Mouse (Mus musculus) adrenal gland, adult 18-20 months (tissue): ENCODE measurements around the gene Taf12. TPM values are rescaled to one million over a fixed set of nuclear protein-coding genes. Genes with fewer than 3 reads are reported as not detected.
A peak's percentile ranks its signal among the peaks of the same experiment; 100 is the strongest.

Source experiments
- DNase-seq, 2 experiments: peaks; one replicate each; pipeline ENCODE4 v3.0.0; 2021 to 2022; ENCODE audit warnings: low spot score in 2 of 2
- total RNA-seq, 2 experiments: library from RNA; stranded (reverse); gene quantifications; 1 replicate in 1 of 2; 2 replicates in 1 of 2; pipeline ENCODE4 v1.2.3; 2021

Gene Taf12
- total RNA-seq, 2 experiments from 2014 or later: 30.7 to 37.8 TPM

- no peak for DNase-seq
Observed at GRCm38 (mm10) chr4:132309140-132309848, 35.1 kb downstream of the Taf12 start.

- DNase-seq: peak in 1 of 2 experiments; percentile 34
Observed at GRCm38 (mm10) chr4:132309849-132310472, 35.8 kb downstream of the Taf12 start.

DNA sequence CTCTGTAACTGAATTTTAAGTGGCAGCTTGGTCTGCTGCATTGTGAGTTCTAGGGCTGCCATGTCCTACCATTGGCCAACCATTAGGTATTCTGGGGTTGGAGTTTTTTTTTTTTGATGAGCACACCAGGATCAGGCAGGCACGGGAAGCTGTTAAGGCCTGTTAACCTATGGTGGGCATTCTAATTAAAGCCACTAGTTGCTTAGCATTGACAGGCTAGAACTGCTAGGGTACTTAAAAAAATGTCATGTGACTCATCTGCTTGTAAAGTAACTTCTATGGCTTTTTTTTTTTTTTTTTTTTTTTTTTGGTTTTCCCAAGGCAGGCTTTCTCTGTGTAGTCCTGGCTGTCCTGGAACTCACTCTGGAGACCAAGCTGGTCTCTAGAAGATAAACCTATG lies 37.0 kb downstream of the Taf12 start:
- DNase-seq: no peak

DNA sequence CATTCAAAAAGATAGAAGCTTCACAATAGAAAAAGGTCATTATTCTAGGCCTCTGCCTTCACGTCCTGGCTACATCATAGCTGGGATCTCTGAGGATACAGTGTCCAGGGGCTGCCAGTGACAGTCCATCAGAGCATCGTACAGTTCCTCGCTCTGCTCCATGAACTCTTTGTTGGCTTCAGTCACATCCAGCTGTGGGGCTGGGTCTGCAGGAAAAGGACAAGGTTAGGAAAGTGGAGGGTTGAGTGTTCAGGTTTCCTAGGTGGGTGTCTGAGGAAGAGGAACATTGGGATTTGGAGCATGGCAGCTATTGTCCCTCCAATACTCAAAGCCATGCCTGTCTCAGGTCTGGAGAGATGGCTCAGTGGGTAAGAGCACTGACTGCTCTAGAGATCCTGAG lies 37.6 kb downstream of the Taf12 start:
- no peak for DNase-seq

- no peak for DNase-seq
Observed at GRCm38 (mm10) chr4:132312627-132313026, 38.5 kb downstream of the Taf12 start.

DNA sequence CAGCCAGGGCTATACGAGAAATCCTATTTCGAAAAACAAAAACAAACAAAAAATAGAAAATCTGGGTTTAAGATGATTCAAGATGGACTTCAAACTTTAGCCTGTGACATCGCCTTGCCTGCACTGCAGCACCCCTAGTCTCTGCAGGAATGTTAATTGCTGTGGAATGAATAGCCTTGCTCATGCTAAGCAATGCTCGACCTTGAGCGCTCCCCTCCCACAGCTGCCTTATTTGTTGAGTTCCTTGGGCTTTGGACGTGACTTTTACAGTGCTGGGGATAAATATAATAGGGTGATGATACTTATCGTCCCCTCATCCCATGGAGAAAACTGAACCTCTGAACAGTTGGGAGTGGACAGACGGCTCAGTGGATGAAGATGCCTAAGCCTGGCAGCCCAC lies 41.5 kb downstream of the Taf12 start:
- DNase-seq: no peak

- no peak for DNase-seq
Observed at GRCm38 (mm10) chr4:132326481-132326880, 52.3 kb downstream of the Taf12 start.

- no peak for DNase-seq
Observed at GRCm38 (mm10) chr4:132328391-132328982, 54.3 kb downstream of the Taf12 start.

DNA sequence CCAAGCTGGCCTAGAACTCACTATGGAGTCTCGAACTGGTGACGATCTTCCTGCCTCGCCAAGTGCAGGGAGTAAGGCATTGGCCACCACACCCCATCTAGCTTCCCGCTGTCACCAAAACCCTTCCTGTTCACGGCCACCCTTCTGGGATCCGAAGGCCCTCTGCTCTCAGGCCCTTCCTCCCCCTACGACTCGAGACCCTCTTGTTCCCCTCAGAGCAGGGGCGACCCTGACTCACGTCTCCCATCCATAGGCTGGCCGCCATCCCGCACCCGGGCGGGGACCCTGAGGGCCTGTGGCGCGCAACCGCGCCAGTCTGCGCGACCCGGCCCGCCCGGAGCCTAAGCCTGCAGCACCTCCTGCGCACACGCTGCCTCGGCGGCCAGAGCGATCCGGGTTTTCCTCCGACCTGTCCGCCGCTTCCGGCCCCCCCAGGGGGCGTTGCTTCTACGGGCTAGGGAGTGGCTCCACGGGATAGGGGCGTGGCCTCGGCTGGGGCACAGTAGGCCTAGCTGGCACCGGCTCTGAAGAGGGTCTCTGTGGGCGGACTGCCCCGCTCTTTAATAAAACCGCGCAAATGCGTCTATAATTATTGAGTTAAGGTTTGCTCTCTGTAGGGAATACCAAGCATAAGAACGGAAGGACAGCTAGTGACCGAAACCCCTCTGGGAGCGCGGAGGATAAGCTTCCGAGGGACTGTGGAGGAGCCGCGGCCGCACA lies 55.1 kb downstream of the Taf12 start, which contains the start of gene Trnau1ap:
TSS of gene Trnau1ap (minus strand) at position 424 of the 720 bp plus-strand sequence.
- peak; percentile 83 to 87 for DNase-seq

DNA sequence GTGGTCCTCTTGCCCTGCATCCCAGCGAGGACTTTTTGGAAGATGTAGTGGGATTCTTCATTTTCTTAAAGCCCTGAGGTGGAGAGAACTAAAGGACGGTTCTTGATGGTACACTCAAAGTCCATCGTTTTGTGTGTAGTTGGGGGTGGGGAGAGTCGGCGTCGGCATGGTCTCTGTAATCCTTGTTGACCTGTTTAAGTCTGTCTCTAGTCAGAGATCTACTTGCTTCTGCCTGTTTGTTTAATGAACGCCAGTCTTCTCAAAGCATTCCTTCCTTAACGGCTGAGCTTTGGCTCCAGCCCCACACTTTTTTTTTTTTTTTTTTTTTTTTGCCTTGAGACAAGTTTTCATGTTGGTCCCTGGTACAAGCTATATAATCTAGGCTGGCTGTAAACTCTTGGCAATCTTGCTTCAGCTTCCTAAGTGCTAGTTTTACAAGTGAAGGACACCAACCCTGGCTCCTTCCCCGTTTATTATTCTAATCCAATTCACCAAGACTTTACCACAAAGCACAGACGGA lies 55.7 kb downstream of the Taf12 start:
- no peak for DNase-seq

GRCm38 (mm10) chr4:132331960-132332359 lies 57.8 kb downstream of the Taf12 start:
- DNase-seq: no peak

DNA sequence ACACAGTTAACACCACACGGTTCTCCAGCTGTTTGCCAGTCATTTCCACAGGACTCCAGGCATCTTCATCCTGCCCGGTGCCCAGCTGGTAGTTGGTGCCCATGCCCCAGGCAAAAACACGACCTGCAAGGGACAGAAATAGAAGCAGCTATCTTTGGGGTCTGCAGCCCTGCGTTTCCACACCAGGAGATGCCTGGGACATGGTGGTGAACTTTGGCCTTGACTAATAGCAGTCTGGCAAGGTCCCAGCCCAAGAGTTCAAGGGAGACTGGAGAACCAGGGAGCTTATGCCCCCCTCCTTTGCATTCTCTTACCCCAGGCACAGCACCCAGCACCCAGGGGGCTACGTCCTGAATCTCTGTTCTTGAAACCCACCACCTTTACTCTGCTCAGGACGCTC lies 58.7 kb downstream of the Taf12 start:
- DNase-seq: no peak

- no peak for DNase-seq
Observed at GRCm38 (mm10) chr4:132338943-132339342, 64.8 kb downstream of the Taf12 start.

- no peak for DNase-seq
Observed at GRCm38 (mm10) chr4:132341451-132341850, 67.3 kb downstream of the Taf12 start.

DNA sequence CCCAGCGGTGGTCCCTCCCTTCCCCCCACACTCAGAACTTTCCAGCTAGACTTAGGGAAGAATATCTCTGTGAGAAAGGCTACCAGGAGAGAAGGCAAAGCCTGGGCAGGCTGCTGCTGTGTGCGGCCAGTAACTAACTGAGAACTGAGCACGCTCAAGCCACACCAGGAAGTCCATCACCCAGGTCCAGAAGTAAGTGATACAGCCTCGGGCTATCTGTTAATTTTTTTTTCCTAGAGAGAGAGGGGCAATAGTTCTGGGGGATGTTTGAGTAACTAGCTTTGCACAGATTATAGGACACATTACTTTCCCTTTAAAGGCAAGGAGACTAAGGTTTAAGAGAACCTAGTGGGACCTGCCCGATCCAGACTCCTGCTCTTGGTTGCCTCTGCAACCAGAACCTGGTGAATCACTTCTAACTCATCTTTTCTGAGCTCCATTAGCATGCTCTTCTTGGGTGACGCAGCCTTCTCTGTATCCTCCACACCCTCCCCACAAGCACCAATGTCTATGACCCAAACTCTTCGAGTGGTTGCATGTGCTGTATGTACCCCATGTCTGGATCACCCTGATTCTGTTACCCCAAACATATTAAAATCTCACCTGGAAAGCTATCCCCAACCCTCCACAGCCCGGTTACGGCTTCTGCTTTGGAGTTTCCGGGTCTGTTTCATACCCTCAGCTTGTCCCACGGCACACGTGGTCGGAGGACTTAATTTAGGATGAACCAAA lies 70.4 kb downstream of the Taf12 start:
- DNase-seq: no peak

Other genes with a start within 250 kb of the Taf12 start
- under 1 TPM; 0.38 to 0.46 TPM for gene Gm10300, start 199.7 kb upstream of the Taf12 start, total RNA-seq
- 10 to 100 TPM; 50.9 to 58.5 TPM for gene Epb41, start 199.1 kb upstream of the Taf12 start, total RNA-seq
- gene Oprd1, start 129.9 kb upstream of the Taf12 start, total RNA-seq: under 1 TPM; 0.70 to 0.99 TPM
- 10 to 100 TPM; 55.7 to 60.1 TPM for gene Ythdf2, start 62.1 kb upstream of the Taf12 start, total RNA-seq
- 10 to 100 TPM; 15.7 to 18.0 TPM for gene Gmeb1, start 12.8 kb upstream of the Taf12 start, total RNA-seq
- 1 to 10 TPM; 1.4 to 1.6 TPM for gene Rab42, start 29.0 kb downstream of the Taf12 start, total RNA-seq
- 10 to 100 TPM; 27.1 to 32.9 TPM for gene Trnau1ap, start 55.2 kb downstream of the Taf12 start, total RNA-seq
- gene Rcc1, start 79.2 kb downstream of the Taf12 start, total RNA-seq: 10 to 100 TPM; 15.4 to 15.6 TPM
- gene Phactr4, start 148.1 kb downstream of the Taf12 start, total RNA-seq: 10 to 100 TPM; 41.6 to 81.7 TPM
- gene Med18, start 189.5 kb downstream of the Taf12 start, total RNA-seq: 1 to 10 TPM; 6.0 to 8.3 TPM
- gene Sesn2, start 236.1 kb downstream of the Taf12 start, total RNA-seq: 10 to 100 TPM; 20.5 to 21.5 TPM